Mouse (Mus musculus): ENCODE data around the gene Pik3cd. TPM values are rescaled to one million over a fixed set of nuclear protein-coding genes. Genes with fewer than 3 reads are reported as not detected.

Gene Pik3cd
- 79.7 TPM for polyA plus RNA-seq (2015; fragmentation: Illumina TruSeq; extraction: RNeasy Lipid Tissue Mini Kit (QIAGEN cat#74804); ENCODE audit: insufficient read depth, low replicate concordance)

DNA sequence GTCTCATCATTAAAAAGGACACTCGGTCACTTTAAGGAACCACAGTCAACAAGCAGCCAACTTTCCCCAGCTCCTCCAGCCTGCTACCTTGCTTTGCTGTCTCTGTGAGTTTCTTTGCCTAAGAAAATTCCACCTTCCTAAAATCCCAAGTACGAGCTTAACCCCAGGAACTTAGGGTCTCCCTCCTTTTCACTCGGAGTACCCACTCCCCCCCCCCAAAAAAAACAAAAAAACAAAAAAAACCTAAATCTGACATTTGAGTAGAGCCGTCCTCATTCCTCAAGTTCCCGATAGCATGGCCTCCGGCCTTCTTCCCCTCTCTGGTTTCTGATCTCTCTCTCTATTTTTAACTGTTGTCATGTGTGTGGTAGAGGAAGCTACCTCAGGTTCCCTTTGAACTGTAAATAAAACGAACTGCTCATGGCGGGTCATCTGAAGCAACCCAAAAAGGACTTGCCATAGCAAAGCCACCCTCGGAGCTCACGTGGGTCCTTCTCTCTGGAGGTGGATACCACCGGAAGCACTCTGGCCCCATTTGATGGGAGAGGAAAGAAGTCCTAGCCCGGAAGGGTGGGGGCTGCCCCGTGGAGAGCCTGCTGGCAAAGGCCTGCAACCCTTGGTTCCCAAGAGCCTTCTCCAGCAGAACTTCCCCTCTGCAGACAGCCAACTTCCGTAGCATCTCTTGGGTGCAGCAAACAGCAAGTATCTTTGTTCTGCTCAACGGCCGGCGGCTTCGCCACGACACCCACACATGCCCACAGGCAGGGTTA, at the start of gene Pik3cd:
Gene Pik3cd, minus strand, starts transcription at position 362 of the 770 bp plus-strand sequence.

GRCm38 (mm10) chr4:149737383-149738324, 35.3 kb upstream of the Pik3cd start, which contains the start of gene Tmem201:
TSS of gene Tmem201 (minus strand) at chr4:149738044.

Other genes with a start within 250 kb of the Pik3cd start
- gene Rbp7, start 247.6 kb downstream of the Pik3cd start, polyA plus RNA-seq (2015; fragmentation: Illumina TruSeq; extraction: RNeasy Lipid Tissue Mini Kit (QIAGEN cat#74804); ENCODE audit: insufficient read depth, low replicate concordance): not detected
- gene Tmem274, start 225.2 kb downstream of the Pik3cd start, polyA plus RNA-seq (2015; fragmentation: Illumina TruSeq; extraction: RNeasy Lipid Tissue Mini Kit (QIAGEN cat#74804); ENCODE audit: insufficient read depth, low replicate concordance): not detected
- gene Nmnat1, start 217.4 kb downstream of the Pik3cd start, polyA plus RNA-seq (2015; fragmentation: Illumina TruSeq; extraction: RNeasy Lipid Tissue Mini Kit (QIAGEN cat#74804); ENCODE audit: insufficient read depth, low replicate concordance): 4.9 TPM
- gene Lzic, start 217.3 kb downstream of the Pik3cd start, polyA plus RNA-seq (2015; fragmentation: Illumina TruSeq; extraction: RNeasy Lipid Tissue Mini Kit (QIAGEN cat#74804); ENCODE audit: insufficient read depth, low replicate concordance): 38.7 TPM
- 3.7 TPM for gene Ctnnbip1, start 184.3 kb downstream of the Pik3cd start, polyA plus RNA-seq (2015; fragmentation: Illumina TruSeq; extraction: RNeasy Lipid Tissue Mini Kit (QIAGEN cat#74804); ENCODE audit: insufficient read depth, low replicate concordance)
- 8.5 TPM for gene Clstn1, start 116.1 kb downstream of the Pik3cd start, polyA plus RNA-seq (2015; fragmentation: Illumina TruSeq; extraction: RNeasy Lipid Tissue Mini Kit (QIAGEN cat#74804); ENCODE audit: insufficient read depth, low replicate concordance)
- 5.2 TPM for gene Tmem201, start 35.5 kb upstream of the Pik3cd start, polyA plus RNA-seq (2015; fragmentation: Illumina TruSeq; extraction: RNeasy Lipid Tissue Mini Kit (QIAGEN cat#74804); ENCODE audit: insufficient read depth, low replicate concordance)
- 4.2 TPM for gene Slc25a33, start 71.7 kb upstream of the Pik3cd start, polyA plus RNA-seq (2015; fragmentation: Illumina TruSeq; extraction: RNeasy Lipid Tissue Mini Kit (QIAGEN cat#74804); ENCODE audit: insufficient read depth, low replicate concordance)